Mouse (Mus musculus) lung, adult 18-20 months (tissue): ENCODE data around the gene Samd4.
"Not testable (repeated sequence)": the region's sequence is repeated elsewhere in the genome, so short reads cannot be mapped to it uniquely, and the experiment has no call there.

Experiments used
- DNase-seq, 2 experiments: peaks; one replicate each; pipeline ENCODE4 v3.0.0; 2022; ENCODE audit warnings: mixed read lengths in 2 of 2

Samd4 gene

DNA sequence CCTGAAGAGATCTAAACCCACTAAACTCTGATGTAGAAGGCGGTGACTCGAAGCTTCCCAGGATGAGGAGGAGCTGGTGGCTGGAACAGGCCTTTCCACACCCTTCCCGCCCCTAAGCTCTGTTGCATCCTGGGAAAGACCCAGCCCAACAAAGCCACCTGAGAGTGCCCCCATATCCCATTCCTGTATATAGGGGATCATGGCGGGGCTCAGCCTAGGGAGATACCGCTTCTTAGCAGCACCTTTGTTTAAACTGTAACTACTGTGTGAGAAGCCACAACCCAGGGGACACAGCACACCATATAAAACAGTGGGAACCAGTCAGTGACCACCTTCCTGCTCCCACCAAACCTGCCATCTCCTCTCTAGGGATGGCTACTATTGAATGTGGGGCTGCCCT, 193.2 kb downstream of the Samd4 start:
- DNase-seq = no peak

DNA sequence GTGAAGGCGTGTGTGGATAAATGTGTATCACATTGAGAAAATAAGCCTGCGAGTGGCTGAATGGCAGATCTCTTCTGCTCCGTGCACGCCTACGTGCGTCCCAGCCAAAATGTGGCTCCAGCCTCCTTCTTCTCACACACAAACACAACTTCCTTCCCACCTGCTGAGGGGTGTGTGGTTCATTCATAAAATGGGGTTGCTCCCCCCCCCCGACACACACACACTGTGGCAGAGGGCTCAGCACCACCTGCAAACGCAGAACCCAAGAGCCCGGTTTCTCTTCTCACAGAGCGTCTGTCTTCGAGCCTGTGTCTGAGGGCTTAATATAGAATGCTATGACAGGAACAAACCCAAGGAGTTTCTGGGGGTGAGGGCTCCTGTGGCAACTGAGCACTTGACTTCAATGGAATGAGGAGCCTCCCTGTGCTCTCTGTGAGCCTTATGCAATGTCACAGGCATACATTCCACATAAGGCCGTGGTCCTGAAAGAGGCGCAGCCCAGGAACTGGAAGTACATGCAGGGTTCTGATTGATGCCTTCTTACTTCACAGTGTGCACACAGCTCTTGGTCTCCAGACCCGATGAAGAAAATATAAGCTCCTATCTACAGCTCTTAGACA, 194.4 kb downstream of the Samd4 start:
- peak in 1 of 2 experiments; percentile 32 for DNase-seq

DNA sequence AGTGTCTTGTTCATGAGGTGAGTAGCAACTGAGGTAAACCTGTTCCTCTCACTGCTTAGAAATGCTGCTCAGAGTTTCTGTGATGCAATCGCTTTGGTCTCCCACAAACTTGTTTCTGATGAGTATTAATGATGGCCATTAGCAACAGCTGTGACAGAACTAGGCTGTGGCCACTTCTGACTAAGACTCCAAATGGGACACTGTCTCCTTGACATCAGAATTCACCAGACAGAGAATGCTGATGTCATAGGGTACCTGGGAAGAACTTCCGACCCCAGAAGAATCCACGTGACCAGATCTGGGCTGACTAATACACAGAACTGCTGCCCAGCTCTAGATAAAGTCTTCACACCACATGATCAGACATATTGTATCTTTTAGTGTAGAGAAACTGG, 194.9 kb downstream of the Samd4 start:
- no peak for DNase-seq

DNA sequence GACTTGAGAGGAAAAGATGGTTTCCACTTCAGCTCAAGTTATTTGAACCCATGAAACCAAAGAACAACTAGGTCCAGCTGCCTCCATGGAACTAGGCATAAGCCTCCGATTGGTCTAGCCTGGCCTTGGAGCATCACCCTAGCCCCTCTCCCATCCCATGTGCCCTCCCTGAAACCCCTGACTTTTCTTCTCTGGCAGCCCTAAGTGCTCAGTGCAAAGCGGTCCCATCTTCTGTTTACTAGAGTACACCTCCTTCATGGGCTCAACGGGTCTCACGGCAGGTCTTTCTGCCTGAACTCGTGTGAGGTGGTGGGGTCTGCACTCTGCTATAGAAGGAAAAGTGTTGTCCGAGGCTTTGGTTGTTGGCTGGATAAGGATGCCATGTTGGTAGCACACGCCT, 197.3 kb downstream of the Samd4 start:
- DNase-seq = no peak

DNA sequence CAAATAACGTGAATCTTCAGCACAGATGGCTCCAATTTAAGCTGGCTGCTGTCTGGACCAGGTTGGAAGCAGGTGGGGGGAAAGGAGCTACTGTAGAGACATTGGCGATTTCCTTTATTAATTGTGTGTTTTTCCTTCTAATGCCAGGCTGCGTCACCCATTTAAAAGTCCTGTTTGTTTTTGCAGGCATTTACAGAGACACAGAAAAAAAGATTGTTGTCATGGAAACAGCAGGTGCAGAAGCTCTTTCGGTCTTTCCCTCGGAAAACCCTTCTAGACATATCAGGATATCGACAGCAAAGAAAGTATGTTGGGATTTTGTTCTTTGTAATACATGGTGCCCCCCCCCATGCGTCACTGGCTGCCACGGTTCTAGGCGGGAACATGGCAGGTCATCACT, 200.7 kb downstream of the Samd4 start:
- DNase-seq = no peak

DNA sequence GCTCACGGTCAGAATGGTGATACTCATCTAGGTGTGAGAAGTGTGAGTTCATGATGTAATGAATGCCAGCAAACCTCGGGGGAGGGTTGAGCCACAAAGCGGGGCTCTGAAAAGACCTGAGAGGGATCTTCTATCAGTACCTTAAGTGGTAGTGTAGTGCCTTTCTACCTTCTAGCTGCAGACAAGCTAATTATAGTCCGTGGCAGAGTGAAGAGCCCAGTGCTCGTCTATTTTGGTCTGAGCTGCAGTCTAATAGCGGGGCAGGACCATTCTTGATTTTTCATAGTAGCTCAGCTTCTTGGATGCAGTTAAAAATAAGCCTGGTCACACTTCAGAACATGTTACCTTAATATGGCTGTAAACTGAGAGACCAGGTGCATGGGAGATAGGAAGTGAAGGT, 201.2 kb downstream of the Samd4 start:
- DNase-seq = no peak

DNA sequence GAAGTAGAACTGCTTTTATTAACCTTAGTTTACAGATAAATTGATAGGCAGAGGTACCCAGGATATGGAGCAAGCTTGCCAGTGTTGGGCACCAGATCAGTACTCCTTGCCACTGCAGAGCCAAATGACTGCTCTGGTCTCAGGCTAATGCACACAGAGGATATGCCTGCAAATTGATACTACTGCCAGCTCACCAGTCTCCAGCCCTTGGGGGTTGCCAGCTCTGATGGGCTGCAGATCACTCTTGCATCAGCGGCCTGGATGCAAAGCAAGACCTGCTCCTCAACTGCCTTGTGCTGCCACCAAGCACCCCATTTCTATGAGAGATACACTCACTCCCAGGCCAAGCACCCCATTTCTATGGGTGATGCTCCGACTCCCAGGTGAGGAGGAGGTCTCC, 202.0 kb downstream of the Samd4 start:
- no peak for DNase-seq

DNA sequence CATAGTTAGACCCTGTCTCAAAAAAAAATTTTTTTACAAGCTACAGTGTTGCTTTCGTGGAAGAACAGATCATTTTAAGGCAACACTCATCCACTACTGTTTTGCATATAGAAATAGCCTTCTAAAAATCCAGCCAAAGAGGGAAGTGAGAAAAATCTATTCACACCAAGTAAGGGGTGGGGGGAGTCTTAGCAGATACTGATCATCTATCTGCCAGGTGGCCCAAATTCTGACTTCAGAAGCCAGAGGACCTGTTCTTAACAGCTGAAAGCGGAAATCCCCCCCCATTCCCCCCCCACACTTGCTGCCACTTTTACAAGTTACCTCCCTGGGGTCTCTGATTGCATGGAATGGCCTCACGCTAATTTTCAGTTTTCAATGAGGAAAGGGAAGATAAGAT, 203.5 kb downstream of the Samd4 start:
- DNase-seq = no peak

DNA sequence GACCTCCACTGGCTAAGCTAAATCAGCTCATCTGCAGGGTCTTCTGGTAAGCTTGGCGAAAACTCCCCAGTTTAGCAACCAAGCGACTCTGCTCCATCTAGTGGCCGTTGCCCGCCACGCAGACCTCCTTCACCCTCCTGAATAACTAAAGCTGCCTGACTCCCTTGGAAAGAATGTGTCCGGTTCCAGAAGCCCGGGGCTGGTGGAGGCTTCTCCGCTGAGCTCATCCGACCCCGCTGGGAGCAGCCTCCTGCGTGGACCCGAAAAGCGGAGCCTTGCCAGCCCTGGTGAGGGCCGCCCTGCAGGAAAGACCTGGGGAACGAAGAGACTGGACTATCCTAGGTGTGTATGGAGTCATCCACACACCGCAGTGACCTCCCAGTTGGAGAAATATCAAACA, 204.1 kb downstream of the Samd4 start:
- peak; percentile 58 to 71 for DNase-seq

DNA sequence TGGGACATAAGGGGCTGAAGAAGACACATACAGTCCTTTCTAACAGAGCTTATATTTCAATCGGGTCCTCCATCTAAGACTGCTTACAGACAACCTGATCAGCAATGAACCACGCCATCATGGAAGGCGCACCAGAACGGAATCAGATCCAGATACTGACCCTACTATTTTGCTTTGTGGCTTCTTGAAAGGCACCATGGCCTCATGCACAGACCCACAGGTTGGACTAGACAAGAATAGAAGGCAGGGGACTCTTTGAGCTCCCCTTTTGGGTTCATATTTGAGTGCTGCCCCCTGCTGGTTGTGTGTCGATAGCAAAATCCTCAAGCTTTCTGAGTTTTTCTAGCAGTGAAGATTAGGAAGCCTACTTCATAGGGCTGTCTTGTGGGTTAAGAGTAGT, 204.5 kb downstream of the Samd4 start:
- peak; percentile 63 to 72 for DNase-seq

DNA sequence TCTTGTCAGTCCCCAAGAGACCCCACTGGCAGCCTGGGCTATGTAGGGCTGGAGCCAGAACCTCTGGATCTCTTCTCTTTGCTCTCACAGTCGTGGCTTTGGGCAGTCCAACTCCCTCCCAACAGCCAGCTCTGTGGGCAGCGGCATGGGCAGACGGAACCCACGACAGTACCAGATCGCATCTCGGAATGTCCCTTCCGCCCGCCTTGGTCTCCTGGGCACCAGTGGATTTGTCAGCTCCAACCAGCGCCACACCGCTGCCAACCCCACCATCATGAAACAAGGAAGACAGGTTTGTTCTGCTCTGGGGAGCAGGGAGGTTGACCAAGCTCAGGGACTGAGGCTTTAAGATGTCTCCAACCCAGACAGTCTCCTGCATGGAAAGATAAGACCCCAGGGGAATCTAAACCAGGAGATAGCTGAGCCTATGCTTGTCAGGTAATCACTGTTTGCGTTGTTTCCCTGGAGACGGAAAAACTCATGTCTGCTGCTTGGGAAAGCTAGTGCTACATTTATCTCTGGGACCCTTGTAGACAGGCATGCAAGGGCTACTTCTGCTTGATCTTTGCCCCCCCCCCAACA, 205.1 kb downstream of the Samd4 start:
- no peak for DNase-seq

DNA sequence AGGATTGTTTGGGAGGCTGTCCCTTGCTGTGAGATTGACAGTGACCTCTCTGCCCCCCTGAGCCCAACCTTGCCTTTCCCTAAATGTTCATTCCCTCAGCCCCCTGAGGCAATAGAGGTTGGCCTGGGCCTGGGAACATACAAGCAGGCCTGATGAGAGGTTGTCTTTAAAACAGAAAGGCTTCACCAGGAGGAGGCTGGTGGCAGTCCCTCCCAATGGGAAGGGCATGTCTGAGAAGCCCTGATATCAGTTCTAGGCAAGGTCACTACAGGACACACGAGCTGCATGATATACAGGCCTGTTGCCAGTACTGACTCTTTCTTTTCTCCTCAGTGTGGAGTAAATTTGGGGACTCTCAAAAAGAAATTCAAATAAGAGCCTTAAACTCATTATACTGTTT, 205.7 kb downstream of the Samd4 start:
- no peak for DNase-seq

DNA sequence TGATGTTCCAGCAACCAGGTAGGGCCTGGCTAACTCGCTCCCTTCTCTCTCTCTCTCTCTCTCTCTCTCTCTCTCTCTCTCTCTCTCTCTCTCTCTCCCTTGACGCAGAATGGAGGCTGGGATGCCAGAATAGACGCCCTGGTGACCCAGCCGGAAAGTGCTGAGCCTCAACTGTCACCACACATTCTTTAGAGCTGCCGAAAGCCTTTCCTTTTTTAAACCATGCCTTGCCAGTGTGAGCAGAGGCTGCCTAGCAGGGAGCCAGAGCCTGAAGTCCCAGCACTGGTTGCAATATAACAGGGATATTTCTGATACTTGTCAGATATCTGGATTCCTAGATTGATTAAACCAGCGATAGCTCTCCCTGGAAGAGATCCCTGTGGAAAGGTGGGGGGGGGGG, 206.5 kb downstream of the Samd4 start:
- DNase-seq = no peak

DNA sequence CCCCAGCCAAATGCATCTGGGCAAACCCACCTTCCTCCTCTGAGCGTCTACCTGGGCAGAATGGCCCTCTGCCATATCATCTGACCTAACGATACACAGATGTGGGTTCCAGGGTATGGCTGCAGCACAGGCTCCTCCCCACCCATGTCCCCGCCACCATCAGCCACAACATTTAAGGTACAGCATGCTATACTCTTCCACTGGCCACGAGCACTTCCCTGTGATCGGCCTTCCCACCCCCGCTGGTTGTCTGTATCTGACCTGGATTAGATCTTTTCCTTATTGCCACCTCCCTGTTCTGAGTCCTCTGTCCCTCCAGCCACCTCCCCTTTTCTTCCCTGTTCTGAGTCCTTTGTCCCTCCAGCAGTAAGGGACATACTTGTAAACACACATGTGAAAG, 209.3 kb downstream of the Samd4 start:
- DNase-seq = no peak

DNA sequence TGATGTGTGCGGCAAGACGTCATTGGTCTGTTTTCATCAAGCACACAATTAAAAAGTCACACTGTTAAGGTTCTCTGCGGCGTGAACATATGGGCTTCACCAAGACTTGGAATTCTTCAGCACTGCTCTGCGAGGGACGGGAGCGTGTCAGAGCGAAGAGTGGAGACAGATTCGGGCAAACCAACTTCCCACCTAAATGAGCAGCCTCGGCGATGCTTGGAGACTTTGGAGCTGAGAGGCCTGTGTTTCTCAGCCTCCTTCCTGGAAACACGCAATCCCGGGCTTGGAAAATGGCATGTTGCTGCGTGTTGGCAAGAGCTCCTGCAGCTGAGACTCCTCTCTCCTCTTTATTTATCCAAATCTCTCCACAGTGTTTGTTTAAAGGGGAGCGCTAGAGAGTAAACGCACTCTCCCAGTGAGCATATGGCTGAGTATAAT, 210.7 kb downstream of the Samd4 start:
- DNase-seq = peak in 1 of 2 experiments; percentile 23

DNA sequence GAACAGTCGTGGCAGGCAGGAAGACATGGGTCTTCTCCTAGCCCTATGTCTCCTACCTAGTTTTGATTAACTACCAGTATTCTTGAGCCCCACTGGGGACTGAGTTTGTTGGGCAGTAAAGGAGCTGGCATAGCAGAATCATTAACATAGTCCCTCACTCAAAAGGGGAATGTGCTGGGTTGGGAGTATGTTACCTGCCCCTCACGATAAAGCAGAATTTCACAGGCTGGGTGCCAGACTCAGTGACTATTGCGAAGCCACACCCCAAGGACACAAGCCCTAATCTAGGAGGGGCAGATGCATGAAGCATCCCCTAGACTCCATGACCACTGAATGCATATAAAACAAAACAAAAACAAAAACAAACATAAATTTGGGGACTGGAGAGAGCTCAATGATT, 212.4 kb downstream of the Samd4 start:
- no peak for DNase-seq

DNA sequence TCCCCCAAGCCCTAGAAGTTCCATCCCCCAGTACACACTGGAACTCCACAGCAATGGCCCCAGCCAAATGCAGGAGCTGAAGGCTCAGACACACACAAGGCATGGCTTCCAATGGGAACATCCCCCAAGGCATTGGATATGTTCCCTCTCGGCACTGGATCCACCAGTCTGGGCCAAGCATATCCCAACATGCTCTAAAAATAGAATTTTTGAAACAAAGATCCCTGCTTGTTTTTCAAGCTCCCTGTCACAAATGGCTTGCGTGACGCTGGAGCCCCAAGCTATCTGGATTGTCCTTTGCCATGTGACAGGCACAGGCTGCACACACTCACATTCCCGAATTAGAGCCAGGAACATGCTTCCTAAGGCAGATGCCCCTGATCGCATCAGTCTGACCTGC, 213.7 kb downstream of the Samd4 start:
- DNase-seq = peak in 1 of 2 experiments; percentile 17

DNA sequence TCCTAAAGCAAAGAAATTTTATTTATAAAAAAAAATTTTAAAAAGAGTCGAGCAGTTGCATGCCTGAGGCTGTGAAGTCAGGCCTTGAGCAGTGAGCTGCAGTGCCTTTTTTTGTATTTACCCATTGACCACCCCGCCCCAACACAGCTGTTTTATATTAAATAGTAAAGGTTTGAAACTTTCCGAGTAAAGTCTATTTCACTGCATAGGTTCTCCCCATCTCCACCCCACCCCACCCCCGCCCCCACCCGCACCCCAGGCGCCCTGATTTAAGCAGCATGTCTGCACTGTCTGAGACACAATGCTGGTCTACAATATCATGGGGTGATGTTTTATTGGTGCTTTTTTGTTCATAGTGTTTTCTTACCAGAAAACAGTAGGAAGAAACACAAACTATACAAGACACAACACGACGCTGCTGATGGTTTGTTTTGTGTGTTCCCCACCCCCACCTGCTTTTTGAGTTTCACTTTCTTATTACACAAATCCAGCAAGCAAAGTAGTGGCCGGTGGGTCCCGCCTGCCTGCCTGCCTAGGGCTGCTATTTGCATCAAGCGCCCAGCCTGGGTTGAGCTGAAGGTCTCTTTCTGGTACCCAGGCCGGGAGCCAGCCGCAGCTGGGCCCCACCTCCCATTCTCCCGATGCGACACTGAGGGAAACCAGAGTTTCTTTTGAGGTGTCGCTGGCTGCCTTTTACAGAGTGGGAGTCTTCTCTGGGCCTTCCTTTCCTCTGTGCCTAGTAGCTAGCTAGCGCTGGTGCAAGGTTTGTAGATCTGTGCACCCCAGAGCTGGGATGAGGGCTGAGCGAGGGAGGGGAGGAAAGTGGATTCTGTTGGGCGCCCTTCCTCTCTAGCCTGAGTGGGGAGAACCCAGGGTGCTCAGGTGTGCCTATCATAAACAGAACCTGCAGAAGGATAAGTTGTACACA, 221.9 kb downstream of the Samd4 start:
- DNase-seq = no peak

DNA sequence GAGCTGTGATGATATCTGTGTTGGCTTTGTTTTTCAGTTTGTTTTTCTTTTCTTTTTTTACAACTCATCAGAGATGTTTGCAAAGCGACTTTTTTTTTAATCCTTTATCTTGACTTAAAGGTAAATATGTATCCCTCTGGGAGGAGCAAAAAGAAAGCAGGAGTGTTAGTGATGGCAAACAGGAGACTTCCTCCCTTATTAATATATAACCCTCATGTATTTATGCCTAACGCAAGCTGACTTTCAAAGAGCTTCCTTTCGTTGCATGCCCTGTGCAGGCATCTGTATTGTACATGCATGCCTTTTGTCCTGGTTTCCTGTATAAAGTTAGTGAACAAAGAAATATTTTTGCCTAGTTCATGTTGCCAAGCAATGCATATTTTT, 222.5 kb downstream of the Samd4 start:
- no peak for DNase-seq

DNA sequence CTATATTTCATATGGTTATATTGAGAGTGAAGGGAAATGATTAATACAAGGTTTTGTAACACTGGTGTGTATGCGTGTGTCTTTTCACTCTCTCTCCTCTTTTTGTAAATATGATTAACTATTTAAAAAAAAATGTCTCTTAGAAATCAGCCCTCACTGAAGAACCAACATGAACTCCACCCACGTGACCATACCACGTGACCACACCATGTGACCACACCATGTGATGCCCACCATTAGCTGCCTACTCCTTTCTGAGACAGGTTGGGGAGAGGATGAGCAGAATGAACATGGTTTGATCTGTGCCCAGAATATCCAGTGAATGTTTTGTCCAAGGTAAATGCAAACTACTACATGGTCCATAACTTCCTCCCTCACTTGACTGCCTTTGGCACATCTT, 223.1 kb downstream of the Samd4 start:
- DNase-seq = no peak

DNA sequence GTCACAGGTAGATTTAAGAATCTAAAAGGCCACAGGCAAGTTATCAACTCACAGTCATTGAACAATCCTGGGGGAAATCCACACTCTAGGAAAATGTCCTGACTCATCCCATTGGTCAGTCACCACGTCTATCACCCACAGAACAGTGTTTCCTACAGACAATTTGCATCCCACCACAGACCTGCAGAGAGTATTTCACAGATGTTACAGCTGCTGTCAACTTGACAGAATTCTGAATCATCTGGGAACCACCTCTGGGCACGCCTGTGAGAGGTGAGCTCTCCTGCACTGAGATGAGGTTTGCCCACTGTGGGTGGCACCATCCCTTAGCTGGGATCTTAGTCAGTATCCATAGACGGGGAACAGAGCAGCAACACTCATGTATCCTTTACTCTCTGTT, 224.8 kb downstream of the Samd4 start:
- DNase-seq = no peak

DNA sequence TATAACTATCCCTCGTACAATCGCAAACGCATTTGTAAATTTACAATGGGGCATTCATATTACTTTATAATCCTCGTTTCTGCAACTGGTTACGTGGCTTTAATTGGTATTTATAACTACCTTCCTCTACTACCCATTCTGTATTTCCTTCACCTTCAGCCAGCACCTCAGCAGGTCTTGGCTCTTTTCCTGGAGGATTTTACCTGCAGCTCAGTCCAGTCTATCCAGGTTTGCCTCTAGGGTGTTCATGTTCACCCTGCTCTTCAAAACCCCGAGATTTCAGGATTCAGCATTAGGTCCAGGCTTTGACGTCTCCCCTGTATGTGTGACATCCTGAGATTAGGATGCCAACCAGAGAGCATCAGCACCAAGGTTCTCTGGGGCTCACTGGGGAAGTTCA, 227.7 kb downstream of the Samd4 start:
- not testable (repeated sequence) for DNase-seq

DNA sequence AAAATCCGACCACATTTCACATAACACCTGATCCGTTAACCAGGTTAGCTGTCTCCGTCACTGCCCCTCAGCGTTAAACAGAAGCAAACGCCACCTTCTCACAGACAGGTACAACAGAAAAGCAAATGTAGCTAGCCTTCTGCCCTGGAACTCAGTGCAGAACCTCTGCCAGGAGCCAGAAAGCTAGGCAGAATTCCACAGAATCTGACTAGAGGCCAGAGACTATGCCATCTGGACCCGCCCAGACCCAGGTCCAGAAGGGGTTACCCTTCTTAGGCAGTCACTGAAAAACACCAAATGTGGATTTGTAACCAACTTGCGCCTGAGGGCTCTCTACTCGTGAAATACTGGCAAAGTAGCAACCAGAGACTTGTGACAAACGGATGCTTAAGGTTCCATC, 228.7 kb downstream of the Samd4 start:
- no peak for DNase-seq

DNA sequence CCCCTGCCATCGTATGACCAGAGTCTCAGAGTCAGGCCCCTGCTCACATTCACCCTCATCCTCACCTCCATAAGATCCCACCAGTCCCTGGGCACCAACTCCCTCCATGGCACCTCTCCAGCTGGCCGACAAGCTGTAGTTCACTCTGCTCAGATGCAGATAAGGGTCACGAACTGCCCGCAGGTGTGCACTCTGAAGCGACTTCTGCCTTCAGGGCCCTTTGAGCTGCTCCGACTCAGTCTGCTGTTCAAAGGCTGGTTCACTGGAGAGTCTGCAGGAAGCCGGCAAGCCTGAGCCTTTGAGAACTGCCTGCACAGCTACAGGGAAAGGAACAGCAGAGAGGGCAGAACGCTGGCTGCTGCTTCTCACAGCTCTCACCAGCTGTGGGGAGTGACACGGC, 232.5 kb downstream of the Samd4 start:
- DNase-seq = no peak
